Mouse (Mus musculus) cerebellum, postnatal 36 days (tissue): ENCODE measurements around the gene Pstk.
"Not testable (repeated sequence)": the region's sequence is repeated elsewhere in the genome, so short reads cannot be mapped to it uniquely, and the experiment has no call there.

ENCODE experiments used
- DNase-seq, 2 experiments: peaks; one replicate each; pipeline ENCODE4 v3.0.0; 2021 to 2022; ENCODE audit warnings: mixed read lengths in 2 of 2

Gene Pstk

GRCm38 (mm10) chr7:131370648-131371469, at the start of gene Pstk:
Gene Pstk, plus strand, starts transcription at chr7:131371141.
- peak; percentile 92 to 94 for DNase-seq

- no peak for DNase-seq
Measured at GRCm38 (mm10) chr7:131322192-131322591, 48.7 kb upstream of the Pstk start, which contains the start of gene Cuzd1. Gene Cuzd1, minus strand, starts transcription at chr7:131322292.

GRCm38 (mm10) chr7:131327054-131327453, 43.9 kb upstream of the Pstk start:
- no peak for DNase-seq

GRCm38 (mm10) chr7:131329416-131329815, 41.5 kb upstream of the Pstk start, which contains the start of gene Fam24b:
Gene Fam24b, minus strand, starts transcription at chr7:131329516.
- no peak for DNase-seq

- no peak for DNase-seq
Measured at GRCm38 (mm10) chr7:131331688-131332087, 39.3 kb upstream of the Pstk start.

- no peak for DNase-seq
Measured at GRCm38 (mm10) chr7:131333564-131333963, 37.4 kb upstream of the Pstk start, which contains the start of gene Fam24a. Gene Fam24a, plus strand, starts transcription at chr7:131333864.

- DNase-seq: no peak
Measured at GRCm38 (mm10) chr7:131337502-131338068, 33.4 kb upstream of the Pstk start.

GRCm38 (mm10) chr7:131345856-131346541, 24.9 kb upstream of the Pstk start:
- peak in 1 of 2 experiments; percentile 18 for DNase-seq

GRCm38 (mm10) chr7:131356105-131356504, 14.8 kb upstream of the Pstk start:
- DNase-seq: no peak

GRCm38 (mm10) chr7:131362269-131362614, 8.7 kb upstream of the Pstk start:
- DNase-seq: no peak

- DNase-seq: peak; percentile 94 to 95
Measured at GRCm38 (mm10) chr7:131362615-131363300, 8.2 kb upstream of the Pstk start, which contains the start of gene 2310057M21Rik. Gene 2310057M21Rik, minus strand, starts transcription at chr7:131362759.

- DNase-seq: no peak
Measured at GRCm38 (mm10) chr7:131364131-131364530, 6.8 kb upstream of the Pstk start.

GRCm38 (mm10) chr7:131371470-131371860, 524 bp downstream of the Pstk start:
- DNase-seq: no peak

- DNase-seq: no peak
Measured at GRCm38 (mm10) chr7:131371880-131372651, 1.1 kb downstream of the Pstk start.

GRCm38 (mm10) chr7:131391761-131392160, 20.8 kb downstream of the Pstk start:
- DNase-seq: not testable (repeated sequence)

- no peak for DNase-seq
Measured at GRCm38 (mm10) chr7:131409321-131409987, 38.5 kb downstream of the Pstk start.

GRCm38 (mm10) chr7:131409988-131410385, 39.0 kb downstream of the Pstk start:
- DNase-seq: no peak

- DNase-seq: peak; percentile 99
Measured at GRCm38 (mm10) chr7:131410416-131411058, 39.6 kb downstream of the Pstk start, which contains the start of the genes Ikzf5 and Acadsb. Gene Ikzf5, minus strand, starts transcription at chr7:131410521. Gene Acadsb, plus strand, starts transcription at chr7:131410601.

- peak in 1 of 2 experiments; percentile 9 for DNase-seq
Measured at GRCm38 (mm10) chr7:131411221-131411940, 40.4 kb downstream of the Pstk start.

- no peak for DNase-seq
Measured at GRCm38 (mm10) chr7:131411941-131412270, 41.0 kb downstream of the Pstk start.
